Mouse (Mus musculus) kidney, adult 9 months (tissue): ENCODE measurements at regions not wholly inside any gene's neighbourhood (a gene's known extent, or its start where the extent isn't known, plus 50 kb on each side); places are given as distances from the start of the nearest gene placed in this dataset.
A peak's percentile ranks its signal among the peaks of the same experiment; 100 is the strongest.

Experiments used
- DNase-seq: peaks from one replicate; pipeline ENCODE4 v3.0.0; 2022

DNA sequence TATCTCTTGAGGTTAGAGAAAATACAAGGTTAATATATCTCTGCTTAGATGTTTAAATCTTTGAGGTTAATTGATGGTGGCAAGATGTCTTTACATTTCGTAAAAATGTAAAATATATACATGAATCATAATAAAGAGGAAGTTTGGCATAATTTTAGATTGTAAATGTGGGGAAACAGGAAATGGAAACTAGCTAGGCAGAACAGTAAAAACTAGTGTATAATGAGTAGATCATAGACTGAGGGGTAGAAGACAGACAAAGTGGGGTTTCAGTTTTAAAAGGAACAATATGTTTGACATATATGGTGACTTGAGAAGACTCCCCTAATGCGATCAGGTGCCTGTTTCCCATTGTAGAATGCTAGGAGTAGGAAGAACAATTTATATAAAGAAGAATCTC, 519.3 kb downstream of the Lmo4 start:
- DNase-seq, result no peak

GRCm38 (mm10) chr3:143678186-143678585, 526.8 kb downstream of the Lmo4 start:
- no peak for DNase-seq

GRCm38 (mm10) chr3:143674855-143675254, 530.2 kb downstream of the Lmo4 start:
- DNase-seq, result no peak

- no peak for DNase-seq
These were observed 530.6 kb downstream of the Lmo4 start for GRCm38 (mm10) chr3:143674446-143674845.

GRCm38 (mm10) chr3:143662041-143662685, 542.9 kb downstream of the Lmo4 start:
- DNase-seq, result no peak

- DNase-seq, result peak; percentile 44
These were observed 545.5 kb downstream of the Lmo4 start for GRCm38 (mm10) chr3:143659421-143659978.

DNA sequence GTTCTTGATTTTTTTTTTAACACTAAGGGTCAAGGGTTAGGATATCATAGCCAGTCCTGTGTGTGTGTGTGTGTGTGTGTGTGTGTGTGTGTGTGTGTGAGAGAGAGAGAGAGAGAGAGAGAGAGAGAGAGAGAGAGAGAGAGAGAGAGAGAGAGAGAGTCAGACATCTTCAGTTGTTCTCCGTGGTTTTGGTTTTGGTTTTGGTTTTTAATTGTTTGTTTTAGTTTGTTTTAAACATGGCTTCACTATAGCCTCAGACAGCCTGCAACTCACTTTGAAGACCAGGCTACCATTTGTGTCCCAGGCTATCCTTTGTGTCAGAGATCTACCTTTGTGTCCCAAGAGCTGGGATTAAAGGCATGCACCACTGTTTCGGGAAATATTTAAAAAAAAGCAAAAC, 557.8 kb downstream of the Lmo4 start:
- no peak for DNase-seq

DNA sequence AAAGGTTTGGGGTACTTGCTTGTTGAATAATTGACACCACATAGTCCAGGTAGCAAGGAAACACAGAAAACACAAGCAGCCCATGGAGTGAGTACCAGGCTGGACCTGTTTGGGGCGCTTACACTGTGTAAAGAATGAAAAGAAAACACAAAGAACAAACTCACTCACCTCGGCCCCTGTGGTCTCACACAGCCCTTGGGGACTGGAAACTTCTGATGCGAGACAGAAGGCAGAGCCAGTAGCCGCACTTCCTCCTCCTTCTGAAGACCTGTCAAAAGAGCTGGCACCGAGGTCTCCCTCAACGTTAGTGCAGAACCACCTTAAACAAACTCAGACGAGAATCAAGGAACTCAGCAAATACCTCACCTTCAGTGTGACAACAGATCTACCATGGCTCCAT, 558.2 kb downstream of the Lmo4 start:
- no peak for DNase-seq

- DNase-seq, result no peak
These were observed 572.0 kb downstream of the Lmo4 start for GRCm38 (mm10) chr3:143633036-143633435.

DNA sequence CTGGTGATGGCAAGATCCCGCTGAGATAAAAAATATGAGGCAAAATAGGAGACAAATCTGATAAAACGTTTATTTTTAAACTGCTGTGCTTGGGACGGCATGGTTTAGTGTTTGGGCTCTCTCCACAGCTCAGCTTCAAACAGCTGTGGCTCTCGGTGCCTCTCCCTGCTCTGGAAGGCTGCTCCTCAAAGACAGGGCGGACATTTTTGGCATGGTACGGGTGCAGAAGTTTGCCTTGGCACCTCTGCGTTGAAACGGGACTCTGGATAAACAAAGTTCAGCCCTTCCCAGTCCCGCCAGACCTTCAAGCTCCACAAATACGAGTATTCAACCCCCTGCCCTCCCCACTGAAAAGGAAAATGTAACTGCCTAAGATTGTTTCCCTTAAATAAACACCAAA, 573.8 kb downstream of the Lmo4 start:
- DNase-seq, result no peak

DNA sequence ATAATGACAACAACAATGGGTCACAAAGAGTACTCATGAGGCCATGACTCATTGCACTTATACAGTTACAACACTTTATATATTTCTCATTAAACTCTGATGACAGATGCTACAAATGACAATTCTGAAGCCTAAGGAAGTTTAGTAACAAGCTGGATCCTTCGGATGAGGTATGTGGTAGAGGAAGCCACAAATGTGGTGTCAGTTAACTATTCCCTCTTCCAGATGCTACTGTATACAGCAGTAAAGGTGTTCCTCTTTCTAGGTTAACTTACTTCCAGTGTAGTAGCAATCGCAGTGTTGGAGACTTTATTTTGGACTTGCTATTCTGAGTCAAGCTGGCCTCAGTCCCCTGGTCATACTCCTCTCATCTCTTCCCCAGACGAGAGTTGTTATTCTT, 580.1 kb downstream of the Lmo4 start:
- DNase-seq, result no peak

GRCm38 (mm10) chr3:143622275-143622674, 582.7 kb downstream of the Lmo4 start:
- DNase-seq, result no peak

- DNase-seq, result no peak
These were observed 585.9 kb downstream of the Lmo4 start for GRCm38 (mm10) chr3:143619125-143619524.

DNA sequence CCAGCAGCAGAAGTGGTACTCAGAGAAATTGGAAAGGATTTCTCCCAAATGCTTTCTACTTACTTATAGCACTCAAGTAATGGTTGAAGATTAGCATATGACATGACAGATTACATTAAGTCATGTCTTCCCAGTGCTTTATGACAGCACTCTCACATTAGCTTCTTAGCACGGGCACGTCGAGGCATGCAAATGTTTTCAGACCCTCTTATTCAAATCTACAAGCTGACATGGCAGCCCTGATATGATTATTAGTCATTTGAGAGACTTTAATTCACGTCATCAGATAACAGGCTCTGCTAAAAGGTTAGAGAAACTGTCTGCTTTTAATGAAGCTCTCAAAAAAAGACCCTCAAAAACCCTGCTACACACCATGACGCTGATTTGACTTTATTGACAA, 590.1 kb downstream of the Lmo4 start:
- no peak for DNase-seq

- DNase-seq, result no peak
These were observed 591.0 kb downstream of the Lmo4 start for GRCm38 (mm10) chr3:143614004-143614403.

DNA sequence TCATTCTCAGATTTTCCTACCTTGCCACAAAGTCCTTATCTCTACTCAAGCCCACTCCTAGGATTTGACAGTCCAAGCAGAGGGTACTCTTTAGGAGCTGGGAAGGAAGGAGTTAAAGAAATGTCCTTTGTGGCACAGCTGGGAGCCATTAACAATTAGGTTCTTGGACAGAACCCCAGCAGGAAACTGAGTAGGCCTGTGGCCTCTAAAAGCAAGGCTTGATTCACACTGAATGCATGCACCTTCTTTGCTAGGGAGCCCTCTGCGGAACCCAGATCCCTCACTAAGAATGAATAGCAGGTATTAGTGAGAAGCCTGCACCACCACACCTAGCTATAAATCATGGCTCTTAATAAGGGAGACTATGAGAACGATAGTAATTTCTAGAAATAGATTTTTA, 595.3 kb downstream of the Lmo4 start:
- no peak for DNase-seq

DNA sequence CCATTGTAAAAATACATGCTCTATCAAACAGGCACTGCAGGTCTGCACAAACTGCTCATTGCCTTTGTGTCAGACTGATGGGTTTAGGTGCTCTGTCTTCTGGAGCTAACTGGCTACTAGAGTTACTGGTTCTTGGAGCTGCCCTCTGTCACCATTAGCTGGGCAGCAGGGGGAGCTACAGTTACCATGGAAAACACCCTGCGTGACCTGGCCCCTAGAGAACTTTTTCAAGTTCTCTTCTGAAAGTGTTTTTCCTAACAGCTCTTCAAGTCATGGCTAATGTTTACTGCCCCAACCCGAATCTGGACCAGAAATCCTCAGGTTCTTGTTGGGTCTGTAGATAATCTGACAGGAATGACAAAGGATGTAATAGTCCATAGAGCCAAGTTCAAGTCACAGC, 605.9 kb downstream of the Lmo4 start:
- peak; percentile 57 for DNase-seq

- no peak for DNase-seq
These were observed 607.9 kb downstream of the Lmo4 start for GRCm38 (mm10) chr3:143596949-143597593.

- DNase-seq, result no peak
These were observed 608.9 kb downstream of the Lmo4 start for GRCm38 (mm10) chr3:143596011-143596683.

DNA sequence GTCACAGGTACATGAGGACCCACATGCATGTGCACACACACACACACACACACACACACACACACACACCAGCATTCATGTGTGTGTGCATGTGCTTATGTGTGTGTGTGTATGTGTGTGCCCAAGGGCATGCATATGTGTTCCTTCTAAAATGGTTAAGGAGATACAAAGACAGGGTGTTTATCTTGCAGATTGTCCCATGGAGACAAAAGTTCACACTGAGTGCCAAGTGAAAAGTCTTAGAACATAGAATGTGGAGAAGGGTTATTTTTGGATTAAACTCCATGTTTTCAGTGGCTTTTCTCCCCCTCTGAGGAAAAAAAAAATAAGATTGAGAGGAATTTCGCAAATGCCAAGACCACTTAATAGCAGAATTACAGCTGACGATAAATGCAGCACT, 609.9 kb downstream of the Lmo4 start:
- no peak for DNase-seq

GRCm38 (mm10) chr3:143594676-143595075, 610.3 kb downstream of the Lmo4 start:
- DNase-seq, result no peak

- no peak for DNase-seq
These were observed 618.4 kb downstream of the Lmo4 start for GRCm38 (mm10) chr3:143586653-143587052.

GRCm38 (mm10) chr3:143584692-143585603, 620.1 kb downstream of the Lmo4 start:
- no peak for DNase-seq
